Mouse (Mus musculus): ENCODE results near the gene Olfr340.
"Not testable (repeated sequence)": the region's sequence is repeated elsewhere in the genome, so short reads cannot be mapped to it uniquely, and the experiment has no call there.

Olfr340 gene

DNA sequence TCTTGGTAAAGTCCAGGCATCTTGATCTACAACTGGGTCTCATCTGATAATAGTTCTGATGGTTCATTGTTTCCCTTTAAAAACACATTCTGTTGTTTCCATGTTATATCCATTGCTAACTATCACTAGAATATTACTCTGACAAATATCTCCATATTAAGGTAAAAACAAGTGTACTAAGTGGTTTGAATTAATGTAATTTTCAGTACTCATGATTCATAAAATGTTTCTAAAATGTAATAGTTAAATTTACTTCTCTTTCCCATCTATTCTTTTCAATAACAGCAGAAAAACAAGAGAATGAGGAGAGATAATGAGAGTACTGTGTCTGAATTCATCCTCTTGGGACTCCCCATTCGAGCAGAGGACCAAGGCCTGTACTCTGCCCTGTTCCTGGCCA is at the start of gene Olfr340:
Gene Olfr340, plus strand, starts transcription at position 301 of the 400 bp plus-strand sequence.
- no peak for DNase-seq

DNA sequence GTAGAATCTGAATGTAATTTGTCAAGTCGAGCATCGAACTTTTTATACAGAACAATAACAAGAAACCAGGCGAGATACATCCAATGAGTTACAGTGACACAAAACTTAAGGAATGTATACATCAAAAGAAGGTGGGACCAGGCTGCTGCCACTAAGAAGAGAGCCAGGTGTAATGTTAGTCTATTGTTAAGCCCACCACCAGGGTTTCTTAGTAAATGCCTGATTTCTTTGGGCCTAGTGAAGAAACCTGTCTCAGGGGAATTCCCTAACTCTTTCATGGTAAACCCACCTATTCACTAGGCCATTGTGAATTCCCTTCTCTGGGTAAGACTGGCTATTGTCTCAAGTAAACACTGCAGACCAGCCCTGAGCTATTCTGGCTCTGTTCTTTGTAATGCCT is 37.2 kb upstream of the Olfr340 start:
- not testable (repeated sequence) for DNase-seq

DNA sequence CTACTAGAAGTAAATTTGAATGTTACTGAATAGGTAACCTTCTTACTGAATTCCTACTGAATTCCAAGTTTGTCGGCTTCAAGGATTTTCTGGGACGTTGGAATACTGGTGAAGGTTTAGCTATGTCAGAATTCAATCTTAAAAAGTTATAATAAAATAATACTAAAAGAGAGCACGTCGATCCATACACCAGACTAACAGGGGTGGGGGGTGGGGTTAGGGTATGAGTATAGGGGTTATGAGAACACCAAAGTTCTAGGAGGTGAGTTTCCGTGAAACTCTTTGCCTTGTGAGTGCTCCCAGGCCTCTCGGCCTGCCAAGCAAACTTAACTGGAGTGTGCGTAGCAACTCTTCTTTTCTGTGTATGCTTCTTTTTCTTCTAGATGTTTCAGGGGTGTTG is 36.8 kb upstream of the Olfr340 start:
- DNase-seq, result not testable (repeated sequence)

DNA sequence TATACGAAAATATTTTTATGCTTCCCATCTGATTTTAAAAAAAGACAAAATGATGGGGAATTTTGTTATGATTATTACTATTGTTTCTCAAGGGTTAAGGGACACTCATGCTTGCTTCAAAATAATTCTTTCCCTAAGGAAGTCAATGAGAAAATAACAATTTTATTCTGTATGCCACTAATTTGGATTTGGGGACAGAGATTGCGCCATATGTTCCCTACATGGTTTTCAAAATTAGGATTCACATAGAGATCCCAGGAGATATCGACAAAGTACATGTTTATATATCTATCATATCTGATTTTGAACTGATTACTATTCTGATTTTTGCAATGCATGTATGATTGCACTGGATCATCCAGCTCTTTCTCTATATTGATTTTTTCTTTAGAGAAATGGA is 33.7 kb upstream of the Olfr340 start, which contains the start of gene Olfr339:
Gene Olfr339, plus strand, starts transcription at position 301 of the 400 bp plus-strand sequence.
- DNase-seq, result no peak

DNA sequence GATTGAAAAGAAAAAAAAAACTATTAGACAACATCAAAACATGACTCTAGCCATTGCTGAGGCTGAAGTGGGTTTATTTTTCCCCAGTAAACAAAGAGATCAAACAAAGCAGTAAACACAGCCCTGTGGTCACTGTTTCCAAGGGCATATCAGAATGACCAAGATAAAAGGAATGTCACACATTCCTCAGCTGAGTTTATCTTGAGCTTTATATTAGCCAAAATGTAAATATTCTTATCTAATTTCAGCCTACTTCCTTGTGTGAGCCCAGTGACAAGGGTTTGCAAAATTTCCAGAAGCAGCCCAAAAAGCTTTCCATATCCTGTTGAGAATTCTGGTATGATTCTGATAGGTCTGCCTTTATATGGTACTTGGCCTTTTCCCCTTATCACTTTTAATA is 21.2 kb downstream of the Olfr340 start:
- DNase-seq, result no peak

DNA sequence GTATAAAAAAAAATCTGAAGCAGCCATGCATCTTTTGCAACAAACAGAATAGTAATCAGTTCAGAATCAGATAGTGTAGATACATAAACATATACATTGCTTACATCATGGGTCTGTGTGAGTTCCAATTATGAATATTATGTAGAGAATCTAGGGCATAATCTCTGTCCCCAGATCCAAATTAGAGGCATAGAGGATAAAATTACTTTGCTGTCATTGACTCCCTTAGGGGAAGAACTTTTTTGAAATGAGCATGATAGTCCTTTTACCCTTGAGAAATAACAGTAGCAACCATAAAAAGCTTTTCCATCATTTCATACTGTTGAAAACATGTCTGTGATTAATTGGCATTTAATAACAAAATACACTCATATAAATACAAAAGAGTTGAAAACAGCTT is 30.0 kb downstream of the Olfr340 start, which contains the start of gene Olfr341:
Gene Olfr341, minus strand, starts transcription at position 101 of the 400 bp plus-strand sequence.
- no peak for DNase-seq
